Mouse (Mus musculus) intestine, embryonic 16.5 days (tissue): ENCODE measurements around the gene Nemp1. TPM values are rescaled to one million over a fixed set of nuclear protein-coding genes. Genes with fewer than 3 reads are reported as not detected.
"Not testable (repeated sequence)": the region's sequence is repeated elsewhere in the genome, so short reads cannot be mapped to it uniquely, and the experiment has no call there.

ENCODE experiments used
- ATAC-seq: fragments of 200-750 bp; cut with Nextera tagmentation; 2 replicates; pipeline ENCODE4 v1.8.0; 2017; ENCODE audit warnings: moderate TSS enrichment, moderate library complexity
- H3K27ac ChIP-seq: fragments of 300-500 bp; sonication (generic); 2 replicates; pipeline ENCODE4 v1.5.1; 2014; ENCODE audit warnings: mild to moderate bottlenecking, low read length
- H3K27me3 ChIP-seq: fragments of 300-500 bp; sonication (generic); replicated peaks from 2 replicates; pipeline ENCODE4 v1.6.1; 2014; ENCODE audit warnings: low read length, control low read depth, mixed read lengths; ENCODE audit not compliant: control insufficient read depth, insufficient read depth
- H3K36me3 ChIP-seq: fragments of 300-500 bp; sonication (generic); 2 replicates; pipeline ENCODE4 v1.6.1; 2014; ENCODE audit warnings: low read length, control low read depth; ENCODE audit not compliant: control insufficient read depth, insufficient read depth
- H3K4me1 ChIP-seq: fragments of 300-500 bp; sonication (generic); 2 replicates; pipeline ENCODE4 v1.6.1; 2014; ENCODE audit warnings: low read length, control low read depth, mixed read lengths; ENCODE audit not compliant: control insufficient read depth, insufficient read depth
- H3K4me2 ChIP-seq: fragments of 300-500 bp; sonication (generic); 2 replicates; pipeline ENCODE4 v1.6.1; 2014; ENCODE audit warnings: low read depth, low read length, control low read depth
- H3K4me3 ChIP-seq: fragments of 300-500 bp; sonication (generic); 2 replicates; pipeline ENCODE4 v1.5.1; 2014; ENCODE audit warnings: mild to moderate bottlenecking, low read length
- H3K9ac ChIP-seq: fragments of 300-500 bp; sonication (generic); 2 replicates; pipeline ENCODE4 v1.6.1; 2014; ENCODE audit warnings: low read depth, low read length
- H3K9me3 ChIP-seq: fragments of 300-500 bp; sonication (generic); 2 replicates; pipeline ENCODE4 v1.6.1; 2016; ENCODE audit warnings: low read length, control low read depth; ENCODE audit not compliant: control insufficient read depth
- WGBS: fragments of 180-500 bp; shearing (Covaris S2); extraction: QIAGEN DNeasy Blood & Tissue Kit; methylation state at CpG from one replicate; pipeline ENCODE4 v1.1.7; 2014; 5-methylcytosine and 5-hydroxymethylcytosine counted together
- polyA plus RNA-seq: library from polyadenylated mRNA; unstranded; fragments of >200 nt; fragmentation: Nextera tagmentation; extraction: Ambion mirVana; gene quantifications from 2 replicates; pipeline ENCODE4 v1.2.1, GENCODE M21; 2015

Gene Nemp1
- polyA plus RNA-seq, 1 experiment from 2014 or later = 5.9 TPM

- peak overlapping the region; percentile 77 for H3K4me2 ChIP-seq
- H3K27me3 ChIP-seq = no peaks in the 10 kb centered on the region
- peak; percentile 75 for ATAC-seq
- under 1% methylated on average over 25 of the region's 25 CpGs for WGBS
- peaks cover 13% of the 10 kb centered on the region for H3K4me1 ChIP-seq
- peak overlapping the region; percentile 97 for H3K27ac ChIP-seq
- H3K9ac ChIP-seq = peak overlapping the region; percentile 77
- peak overlapping the region; percentile 67 for H3K4me3 ChIP-seq
- H3K9me3 ChIP-seq = no peaks in the 10 kb centered on the region
- H3K36me3 ChIP-seq = no peaks in the 10 kb centered on the region
These were observed 23.0 kb upstream of the Nemp1 start for GRCm38 (mm10) chr10:127643553-127644238.

GRCm38 (mm10) chr10:127645791-127646190 lies 20.9 kb upstream of the Nemp1 start:
- Histone ChIP-seq H3K4me2 (no peak overlapping the region), H3K4me1 (peaks cover 13% of the 10 kb centered on the region), H3K27me3 (no peaks in the 10 kb centered on the region), H3K27ac (no peak overlapping the region), H3K4me3 (no peak overlapping the region), H3K36me3 (peaks cover 3% of the 10 kb centered on the region; the same call in 1 of the 2 replicates), H3K9ac (no peak overlapping the region), H3K9me3 (no peaks in the 10 kb centered on the region)
- no peak for ATAC-seq
- WGBS = 65% methylated on average over 2 of the region's 2 CpGs

GRCm38 (mm10) chr10:127652906-127653638 lies 13.6 kb upstream of the Nemp1 start:
- peak overlapping the region; percentile 30; the same call in 1 of the 2 replicates for H3K4me2 ChIP-seq
- H3K9ac ChIP-seq = peak overlapping the region; percentile 25; the same call in 1 of the 2 replicates
- peak overlapping the region; percentile 33; the same call in 1 of the 2 replicates for H3K27ac ChIP-seq
- peaks cover 9% of the 10 kb centered on the region; the same call in 1 of the 2 replicates for H3K4me1 ChIP-seq
- 0 out of 2 replicates have a peak overlapping the region, but pooled peaks have one; percentile 17 for H3K4me3 ChIP-seq
- no peaks in the 10 kb centered on the region for H3K9me3 ChIP-seq
- 44% methylated on average over 21 of the region's 21 CpGs for WGBS
- no peaks in the 10 kb centered on the region for H3K27me3 ChIP-seq
- peaks cover 32% of the 10 kb centered on the region for H3K36me3 ChIP-seq
- ATAC-seq = no peak

- Histone ChIP-seq H3K9me3 (no peaks in the 10 kb centered on the region), H3K27me3 (no peaks in the 10 kb centered on the region), H3K9ac (no peak overlapping the region), H3K4me3 (no peak overlapping the region), H3K27ac (no peak overlapping the region), H3K4me1 (peaks cover 16% of the 10 kb centered on the region; the same call in 1 of the 2 replicates), H3K4me2 (no peak overlapping the region), H3K36me3 (peaks cover 34% of the 10 kb centered on the region)
- 73% methylated on average over 16 of the region's 16 CpGs for WGBS
- ATAC-seq = no peak
These were observed 11.6 kb upstream of the Nemp1 start for GRCm38 (mm10) chr10:127654970-127655579.

- not testable (repeated sequence) for H3K4me3 ChIP-seq, H3K27me3 ChIP-seq, H3K27ac ChIP-seq, H3K9ac ChIP-seq, H3K4me2 ChIP-seq, H3K9me3 ChIP-seq, ATAC-seq
- Histone ChIP-seq H3K4me1 (peaks cover 37% of the 10 kb centered on the region), H3K36me3 (peaks cover 29% of the 10 kb centered on the region)
- 62% methylated on average over 6 of the region's 6 CpGs for WGBS
These were observed 9.1 kb upstream of the Nemp1 start for GRCm38 (mm10) chr10:127657617-127658016.

- Histone ChIP-seq H3K4me3 (peak overlapping the region; percentile 33), H3K9ac (peak overlapping the region; percentile 59)
- ATAC-seq = peak; percentile 68
These were observed 8.6 kb upstream of the Nemp1 start for GRCm38 (mm10) chr10:127658076-127658475.

GRCm38 (mm10) chr10:127659551-127659950 lies 7.2 kb upstream of the Nemp1 start:
- no peaks in the 10 kb centered on the region for H3K9me3 ChIP-seq
- 59% methylated on average over 1 of the region's 1 CpGs for WGBS
- no peak overlapping the region for H3K4me2 ChIP-seq
- H3K36me3 ChIP-seq = peaks cover 14% of the 10 kb centered on the region
- ATAC-seq = no peak
- 0 out of 2 replicates have a peak overlapping the region, but pooled peaks have one; percentile 5 for H3K27ac ChIP-seq
- H3K27me3 ChIP-seq = no peaks in the 10 kb centered on the region
- H3K9ac ChIP-seq = no peak overlapping the region
- peaks cover 53% of the 10 kb centered on the region for H3K4me1 ChIP-seq
- H3K4me3 ChIP-seq = no peak overlapping the region

More at GRCm38 (mm10) chr10:127658076-127658475, 8.6 kb upstream of the Nemp1 start:
- WGBS = 13% methylated on average over 6 of the region's 6 CpGs
- H3K27me3 ChIP-seq = no peaks in the 10 kb centered on the region
- H3K9me3 ChIP-seq = no peaks in the 10 kb centered on the region
- peak overlapping the region; percentile 66 for H3K27ac ChIP-seq
- peak overlapping the region; percentile 40 for H3K4me2 ChIP-seq
- peaks cover 24% of the 10 kb centered on the region for H3K36me3 ChIP-seq
- peaks cover 39% of the 10 kb centered on the region for H3K4me1 ChIP-seq

GRCm38 (mm10) chr10:127661291-127661914 lies 5.3 kb upstream of the Nemp1 start:
- Histone ChIP-seq H3K9me3 (no peaks in the 10 kb centered on the region), H3K4me1 (peaks cover 65% of the 10 kb centered on the region)
- 21% methylated on average over 14 of the region's 14 CpGs for WGBS

More at GRCm38 (mm10) chr10:127661291-127661914, 5.3 kb upstream of the Nemp1 start:
- Histone ChIP-seq H3K9ac (peak overlapping the region; percentile 59), H3K36me3 (peaks cover 6% of the 10 kb centered on the region; the same call in 1 of the 2 replicates), H3K4me3 (peak overlapping the region; percentile 36), H3K4me2 (peak overlapping the region; percentile 55), H3K27me3 (no peaks in the 10 kb centered on the region), H3K27ac (peak overlapping the region; percentile 83)
- peak; percentile 24 for ATAC-seq
